Mouse (Mus musculus) heart, embryonic 13.5 days (tissue): Measurements from ENCODE around the gene Zfp239. TPM values are rescaled to one million over a fixed set of nuclear protein-coding genes. Genes with fewer than 3 reads are reported as not detected.
A peak's percentile ranks its signal among the peaks of the same experiment; 100 is the strongest.
"Not testable (repeated sequence)": the region's sequence is repeated elsewhere in the genome, so short reads cannot be mapped to it uniquely, and the experiment has no call there.

Source experiments
- ATAC-seq: fragments of 200-750 bp; cut with Nextera tagmentation; 2 replicates; pipeline ENCODE4 v1.8.0; 2017; ENCODE audit warnings: moderate TSS enrichment; ENCODE audit not compliant: insufficient number of reproducible peaks, low FRiP score, low TSS enrichment; ENCODE audit errors: extremely low read depth
- H3K27ac ChIP-seq: fragments of 300-500 bp; sonication (generic); replicated peaks from 2 replicates; pipeline ENCODE4 v1.5.1; 2015; ENCODE audit warnings: moderate library complexity, mild to moderate bottlenecking, inconsistent platforms
- H3K27me3 ChIP-seq: fragments of 300-500 bp; sonication (generic); replicated peaks from 2 replicates; pipeline ENCODE4 v1.6.1; 2015; ENCODE audit warnings: mild to moderate bottlenecking, inconsistent platforms
- H3K36me3 ChIP-seq: fragments of 300-500 bp; sonication (generic); 2 replicates; pipeline ENCODE4 v1.6.1; 2015; ENCODE audit warnings: mild to moderate bottlenecking, inconsistent platforms
- H3K4me1 ChIP-seq: fragments of 300-500 bp; sonication (generic); 2 replicates; pipeline ENCODE4 v1.6.1; 2015; ENCODE audit warnings: inconsistent platforms
- H3K4me2 ChIP-seq: fragments of 300-500 bp; sonication (generic); 2 replicates; pipeline ENCODE4 v1.6.1; 2015; ENCODE audit warnings: inconsistent platforms, mild to moderate bottlenecking, moderate library complexity
- H3K4me3 ChIP-seq: fragments of 300-500 bp; sonication (generic); 2 replicates; pipeline ENCODE4 v1.5.1; 2015; ENCODE audit warnings: moderate library complexity, mild to moderate bottlenecking, inconsistent platforms
- H3K9ac ChIP-seq: fragments of 300-500 bp; sonication (generic); 2 replicates; pipeline ENCODE4 v1.6.1; 2015; ENCODE audit warnings: inconsistent platforms, mild to moderate bottlenecking, moderate library complexity
- H3K9me3 ChIP-seq: fragments of 300-500 bp; sonication (generic); 2 replicates; pipeline ENCODE4 v1.6.1; 2016; ENCODE audit warnings: inconsistent platforms
- WGBS: fragments of 180-500 bp; shearing (Covaris S2); methylation state at CpG from one replicate; pipeline ENCODE4 v1.1.7; 2015; ENCODE audit warnings: mixed read lengths; 5-methylcytosine and 5-hydroxymethylcytosine counted together
- polyA plus RNA-seq: library from polyadenylated mRNA; unstranded; fragments of >200 nt; fragmentation: Nextera tagmentation; extraction: Ambion mirVana; gene quantifications from 2 replicates; pipeline ENCODE4 v1.2.1, GENCODE M21; 2015

Gene Zfp239
- polyA plus RNA-seq, 1 experiment from 2014 or later: 2.0 TPM

- Histone ChIP-seq H3K9me3 (no peaks in the 10 kb centered on the region), H3K4me2 (no peak overlapping the region), H3K27me3 (no peaks in the 10 kb centered on the region), H3K27ac (no peak overlapping the region), H3K9ac (no peak overlapping the region), H3K4me1 (no peaks in the 10 kb centered on the region), H3K4me3 (no peak overlapping the region), H3K36me3 (peaks cover 31% of the 10 kb centered on the region)
- ATAC-seq: no peak
- 56% methylated on average over 2 of the region's 2 CpGs for WGBS
These were observed 10.2 kb upstream of the Zfp239 start for GRCm38 (mm10) chr6:117851747-117852146.

DNA sequence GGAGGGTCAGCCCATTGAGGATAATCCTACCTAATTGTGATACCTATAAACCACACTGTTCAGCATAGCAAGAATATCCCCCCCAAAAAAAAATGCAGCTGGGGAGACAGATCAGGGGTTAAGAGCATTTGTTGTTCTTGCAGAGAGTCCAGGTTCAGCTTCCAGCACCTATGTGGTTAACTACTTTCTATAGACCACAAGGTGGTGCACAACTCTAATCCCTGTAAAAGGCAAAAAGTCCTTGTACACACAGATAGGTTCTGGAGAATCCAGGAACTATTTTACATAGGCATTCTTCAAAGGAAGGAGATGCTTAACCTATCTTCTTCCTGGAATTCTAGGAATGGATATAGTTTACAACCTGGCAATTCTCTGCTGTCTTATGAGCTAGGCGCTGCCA lies 3.9 kb upstream of the Zfp239 start:
- no peak overlapping the region for H3K4me2 ChIP-seq
- H3K27me3 ChIP-seq: no peaks in the 10 kb centered on the region
- 78% methylated on average over 1 of the region's 1 CpGs for WGBS

DNA sequence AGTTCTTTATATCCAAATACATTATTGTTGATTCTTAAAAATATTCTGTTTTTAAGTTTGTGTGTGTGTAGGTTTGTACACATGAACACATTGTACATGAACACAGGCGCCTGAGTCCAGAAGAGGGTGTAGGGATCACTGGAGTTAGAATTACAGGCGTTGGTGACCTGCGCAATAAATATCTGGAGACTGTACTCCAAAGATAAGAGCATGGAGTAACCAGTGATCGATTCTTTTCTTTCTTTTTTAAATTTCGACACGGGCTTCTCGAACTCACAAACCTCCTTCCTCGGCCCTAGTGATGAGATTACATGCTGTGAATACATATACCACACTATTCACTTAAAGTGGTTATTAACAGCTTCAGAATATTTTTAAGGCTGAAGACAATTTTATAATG lies 565 bp downstream of the Zfp239 start:
- Histone ChIP-seq H3K9me3 (no peaks in the 10 kb centered on the region), H3K4me1 (peaks cover 7% of the 10 kb centered on the region), H3K36me3 (no peaks in the 10 kb centered on the region), H3K27me3 (no peaks in the 10 kb centered on the region), H3K4me2 (peak overlapping the region; percentile 99), H3K9ac (peak overlapping the region; percentile 83; the same call in 1 of the 2 replicates), H3K4me3 (peak overlapping the region; percentile 82), H3K27ac (no peak overlapping the region)
- ATAC-seq: no peak
- 65% methylated on average over 8 of the region's 8 CpGs for WGBS

More for the DNA sequence above, 3.9 kb upstream of the Zfp239 start:
- H3K4me3 ChIP-seq: no peak overlapping the region
- ATAC-seq: no peak
- H3K9ac ChIP-seq: no peak overlapping the region
- H3K4me1 ChIP-seq: peaks cover under 1% of the 10 kb centered on the region; the same call in 1 of the 2 replicates
- no peaks in the 10 kb centered on the region for H3K9me3 ChIP-seq
- H3K36me3 ChIP-seq: no peaks in the 10 kb centered on the region
- no peak overlapping the region for H3K27ac ChIP-seq

GRCm38 (mm10) chr6:117862899-117863620 lies 1.2 kb downstream of the Zfp239 start:
- H3K4me2 ChIP-seq: peak overlapping the region; percentile 99
- no peak overlapping the region for H3K27ac ChIP-seq
- H3K36me3 ChIP-seq: no peaks in the 10 kb centered on the region
- H3K4me1 ChIP-seq: peaks cover 7% of the 10 kb centered on the region
- WGBS: 2% methylated on average over 26 of the region's 26 CpGs
- no peaks in the 10 kb centered on the region for H3K9me3 ChIP-seq
- H3K9ac ChIP-seq: peak overlapping the region; percentile 83
- peak; percentile 54; the same call in 1 of the 2 replicates for ATAC-seq
- H3K27me3 ChIP-seq: no peaks in the 10 kb centered on the region
- peak overlapping the region; percentile 82 for H3K4me3 ChIP-seq

DNA sequence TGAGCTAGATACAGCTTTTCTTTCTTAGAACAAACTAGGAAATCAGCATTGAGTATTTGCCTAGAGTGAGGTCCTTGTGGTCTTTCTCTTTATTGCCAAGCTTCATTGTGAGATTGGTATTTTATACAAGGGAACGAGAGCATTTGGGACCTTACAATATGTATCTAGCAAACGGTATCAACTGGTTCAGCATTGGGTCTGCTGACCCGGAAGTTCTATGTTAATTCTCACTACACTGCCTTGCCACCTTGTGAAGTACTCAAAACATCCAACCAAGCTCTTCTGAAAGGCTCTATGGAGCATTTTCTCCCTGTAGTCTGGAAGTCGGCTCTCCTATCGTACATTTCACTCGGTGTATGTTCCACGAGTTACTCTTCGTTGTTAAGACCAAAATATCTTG lies 1.9 kb downstream of the Zfp239 start:
- Histone ChIP-seq H3K9me3 (no peaks in the 10 kb centered on the region), H3K36me3 (no peaks in the 10 kb centered on the region), H3K4me3 (peak overlapping the region; percentile 82), H3K4me1 (peaks cover 7% of the 10 kb centered on the region), H3K9ac (peak overlapping the region; percentile 83; the same call in 1 of the 2 replicates), H3K4me2 (peak overlapping the region; percentile 99), H3K27me3 (no peaks in the 10 kb centered on the region), H3K27ac (no peak overlapping the region)
- WGBS: 85% methylated on average over 8 of the region's 8 CpGs
- no peak for ATAC-seq

DNA sequence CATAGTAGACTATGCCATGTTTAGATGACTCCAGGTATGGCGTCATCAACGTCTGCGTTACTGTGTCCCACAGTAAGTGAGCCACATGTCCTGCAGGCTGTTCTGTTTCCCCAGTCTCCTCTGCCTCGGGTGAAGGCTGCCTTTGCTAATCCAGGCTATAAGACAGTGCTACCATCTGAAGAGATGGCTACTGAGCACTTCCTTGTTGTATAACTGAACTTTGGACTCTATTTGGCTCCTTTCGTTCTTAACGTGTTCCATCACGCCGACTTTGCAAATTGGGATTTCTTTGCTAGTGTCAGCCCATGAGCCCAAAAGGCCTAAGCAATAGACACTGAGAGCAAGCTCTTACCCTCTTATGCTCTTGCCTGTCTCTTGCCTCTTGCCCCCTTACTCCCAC lies 6.3 kb downstream of the Zfp239 start:
- 86% methylated on average over 8 of the region's 8 CpGs for WGBS
- Histone ChIP-seq H3K4me1 (peaks cover 5% of the 10 kb centered on the region), H3K36me3 (no peaks in the 10 kb centered on the region), H3K4me2 (no peak overlapping the region), H3K27me3 (0 out of 2 replicates have a peak, but pooled peaks cover 7% of the 10 kb centered on the region), H3K9me3 (no peaks in the 10 kb centered on the region), H3K9ac (no peak overlapping the region), H3K27ac (no peak overlapping the region), H3K4me3 (no peak overlapping the region)
- no peak for ATAC-seq

GRCm38 (mm10) chr6:117871034-117871433 lies 9.1 kb downstream of the Zfp239 start:
- no peaks in the 10 kb centered on the region for H3K9me3 ChIP-seq
- 0 out of 2 replicates have a peak, but pooled peaks cover 7% of the 10 kb centered on the region for H3K27me3 ChIP-seq
- H3K9ac ChIP-seq: no peak overlapping the region
- no peaks in the 10 kb centered on the region for H3K4me1 ChIP-seq
- H3K36me3 ChIP-seq: no peaks in the 10 kb centered on the region
- H3K27ac ChIP-seq: no peak overlapping the region
- no peak overlapping the region for H3K4me3 ChIP-seq
- ATAC-seq: no peak
- H3K4me2 ChIP-seq: no peak overlapping the region
- WGBS: 59% methylated on average over 14 of the region's 14 CpGs

DNA sequence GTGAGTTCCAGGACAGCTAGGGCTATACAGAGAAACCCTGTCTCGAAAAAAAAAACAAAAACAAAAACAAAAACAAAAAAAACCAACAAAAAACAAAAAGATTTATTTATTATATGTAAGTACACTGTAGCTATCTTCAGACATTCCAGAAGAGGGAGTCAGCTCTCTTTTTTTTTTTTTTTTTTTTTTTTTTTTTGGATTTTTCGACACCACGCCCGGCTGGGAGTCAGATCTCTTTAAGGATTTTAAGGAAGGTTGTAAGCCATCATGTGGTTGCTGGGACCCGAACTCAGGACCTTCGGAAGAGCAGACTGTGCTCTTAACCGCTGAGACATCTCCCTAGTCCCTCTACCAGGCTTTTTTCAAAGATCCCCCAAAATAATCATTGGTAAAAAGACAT lies 11.6 kb downstream of the Zfp239 start:
- H3K27me3 ChIP-seq, H3K4me2 ChIP-seq, H3K9me3 ChIP-seq, H3K4me1 ChIP-seq, H3K9ac ChIP-seq, ATAC-seq, H3K27ac ChIP-seq, H3K4me3 ChIP-seq, H3K36me3 ChIP-seq: not testable (repeated sequence)
- 73% methylated on average over 7 of the region's 7 CpGs for WGBS

- no peak for ATAC-seq
- WGBS: 68% methylated on average over 3 of the region's 3 CpGs
- H3K4me2 ChIP-seq: no peak overlapping the region
These were observed 12.9 kb downstream of the Zfp239 start for GRCm38 (mm10) chr6:117874621-117875281.

DNA sequence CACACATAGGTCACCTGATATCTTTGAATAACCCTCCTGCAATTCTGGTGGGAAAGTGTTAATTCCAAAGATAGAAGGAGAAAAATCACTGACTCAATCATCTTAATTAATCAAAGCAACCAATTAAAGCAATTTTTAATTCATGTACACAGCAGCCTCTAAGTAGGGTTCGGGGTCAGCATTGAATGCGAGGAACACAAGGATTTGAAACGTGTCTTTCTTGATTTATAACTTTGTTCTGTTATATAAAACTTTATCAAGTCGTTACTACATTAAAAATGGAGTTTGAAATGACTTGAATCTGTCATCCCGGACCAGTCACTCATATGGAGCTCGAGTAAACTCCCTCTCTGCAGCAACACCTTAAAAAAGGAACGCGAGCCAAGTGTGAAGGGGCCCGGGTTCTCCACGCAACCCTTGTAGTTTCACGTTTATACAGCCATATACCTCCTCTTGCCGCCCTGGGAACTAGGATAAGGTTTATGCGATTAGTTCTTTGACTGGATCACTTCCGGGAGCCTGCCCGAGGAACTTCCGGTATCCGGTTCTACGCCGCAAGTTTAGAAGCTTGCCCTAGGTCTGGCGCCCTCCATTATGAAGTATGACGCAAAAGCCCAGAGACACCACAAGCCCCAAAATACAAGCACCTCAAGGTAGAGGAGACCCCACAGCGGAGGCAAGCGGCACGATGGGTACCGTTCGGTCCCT lies 17.0 kb downstream of the Zfp239 start:
- peak; percentile 63 for ATAC-seq
- H3K36me3 ChIP-seq: no peaks in the 10 kb centered on the region
- WGBS: 10% methylated on average over 26 of the region's 26 CpGs
- H3K9me3 ChIP-seq: no peaks in the 10 kb centered on the region
- peaks cover 12% of the 10 kb centered on the region for H3K4me1 ChIP-seq
- peak overlapping the region; percentile 86 for H3K9ac ChIP-seq
- H3K4me2 ChIP-seq: peak overlapping the region; percentile 72
- peak overlapping the region; percentile 59 for H3K4me3 ChIP-seq
- no peaks in the 10 kb centered on the region for H3K27me3 ChIP-seq
- peak overlapping the region; percentile 100 for H3K27ac ChIP-seq

More at GRCm38 (mm10) chr6:117874621-117875281, 12.9 kb downstream of the Zfp239 start:
- H3K4me3 ChIP-seq: no peak overlapping the region
- H3K9me3 ChIP-seq: no peaks in the 10 kb centered on the region
- H3K27me3 ChIP-seq: 0 out of 2 replicates have a peak, but pooled peaks cover 7% of the 10 kb centered on the region
- H3K36me3 ChIP-seq: no peaks in the 10 kb centered on the region
- no peak overlapping the region for H3K27ac ChIP-seq
- H3K9ac ChIP-seq: no peak overlapping the region
- peaks cover 3% of the 10 kb centered on the region; the same call in 1 of the 2 replicates for H3K4me1 ChIP-seq

DNA sequence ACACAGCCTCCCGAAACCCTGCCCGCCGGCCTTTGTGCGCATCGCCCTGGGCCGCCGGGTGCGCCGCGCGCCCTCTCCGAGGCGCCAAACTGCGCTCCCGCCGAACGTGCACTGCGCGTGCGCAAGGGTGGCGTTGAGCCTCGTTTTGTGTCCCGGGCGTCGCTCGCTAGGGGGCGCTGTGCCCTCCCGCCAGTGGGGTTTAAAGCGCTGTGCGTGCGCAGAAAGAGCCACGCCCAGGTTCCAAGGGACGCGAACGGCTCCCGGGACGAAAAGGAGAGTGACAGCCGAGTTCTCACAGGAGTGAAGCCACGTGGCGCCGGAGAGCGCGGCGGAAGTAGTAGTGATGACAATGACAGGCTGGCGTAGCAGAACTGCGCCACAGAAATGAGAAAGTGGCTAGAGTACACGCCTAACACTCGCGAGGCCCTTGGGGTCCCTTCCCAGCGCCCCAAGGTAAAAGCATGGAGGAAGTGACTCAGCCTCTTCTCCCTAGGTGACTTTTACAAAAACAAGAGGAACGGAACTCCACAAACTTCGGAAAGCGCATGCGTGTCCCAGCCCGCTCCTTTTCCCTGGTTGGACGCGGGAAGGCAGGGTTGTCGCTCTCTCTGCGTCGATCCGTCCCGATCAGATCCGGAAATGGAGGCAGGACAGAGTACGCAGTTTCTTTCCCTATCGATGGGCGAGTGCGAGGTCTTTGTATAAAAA lies 17.7 kb downstream of the Zfp239 start:
- H3K4me2 ChIP-seq: peak overlapping the region; percentile 72

More for the DNA sequence above, 17.7 kb downstream of the Zfp239 start:
- Histone ChIP-seq H3K27ac (peak overlapping the region; percentile 100), H3K4me3 (peak overlapping the region; percentile 59), H3K4me1 (peaks cover 12% of the 10 kb centered on the region), H3K27me3 (no peaks in the 10 kb centered on the region), H3K9ac (peak overlapping the region; percentile 86), H3K9me3 (no peaks in the 10 kb centered on the region), H3K36me3 (no peaks in the 10 kb centered on the region)
- peak; percentile 88 for ATAC-seq
- under 1% methylated on average over 67 of the region's 67 CpGs for WGBS
